Mouse (Mus musculus) liver, embryonic 14.5 days (tissue): ENCODE measurements around the gene Klhl33.

Experiments
- CTCF ChIP-seq: IDR thresholded peaks from 2 replicates; pipeline ENCODE4 v1.5.1; 2016; ENCODE audit warnings: antibody characterized with exemption, low read depth, control low read depth
- EP300 ChIP-seq: IDR thresholded peaks from 2 replicates; pipeline ENCODE4 v1.6.1; 2016; ENCODE audit warnings: antibody characterized with exemption, low read depth

DNA sequence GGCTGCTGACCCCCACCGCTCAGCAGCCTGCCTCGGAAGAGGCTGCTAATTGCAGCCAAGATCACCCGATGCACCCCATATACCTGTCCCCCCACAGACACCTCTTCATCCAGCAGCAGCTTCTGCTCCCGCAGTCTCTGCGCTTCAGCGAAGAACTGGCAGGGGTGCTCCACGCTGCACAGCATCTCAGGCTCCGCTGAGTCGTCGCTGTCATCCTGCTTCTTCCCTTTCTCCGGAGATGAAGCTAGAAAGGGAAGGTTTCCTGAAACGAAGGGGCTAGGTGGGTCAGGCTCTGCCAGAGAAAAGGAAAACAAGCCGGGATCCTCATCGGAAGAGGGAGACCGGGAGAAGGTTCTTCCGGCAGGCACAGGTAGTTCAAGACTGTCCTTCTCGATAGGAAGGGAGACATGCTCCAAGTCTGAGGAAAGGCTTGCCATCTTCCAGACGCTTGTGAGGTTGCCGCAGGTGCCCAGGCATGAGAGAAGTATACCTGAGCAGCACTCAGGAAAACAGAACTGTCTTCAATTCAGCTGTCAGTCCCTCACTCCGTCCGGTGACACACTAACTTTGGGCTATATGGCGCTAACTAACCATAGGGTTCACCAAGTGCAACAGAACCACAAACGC, 447 bp downstream of the Klhl33 start:
- TF ChIP-seq CTCF, result no peak
- TF ChIP-seq EP300, result no peak
